Mouse (Mus musculus) myocyte (in vitro differentiated cells): Measurements from ENCODE around the gene Ccl7.

Experiments used
- E2F4 ChIP-seq: IDR thresholded peaks from one replicate; pipeline ENCODE4 v1.6.1; 2011; ENCODE audit warnings: mild to moderate bottlenecking, control low read depth, moderate library complexity; ENCODE audit not compliant: insufficient read depth
- MAX ChIP-seq: IDR thresholded peaks from one replicate; pipeline ENCODE4 v1.6.1; 2011; ENCODE audit warnings: low read depth, mild to moderate bottlenecking, control low read depth
- POLR2A ChIP-seq: IDR thresholded peaks from one replicate; pipeline ENCODE4 v1.6.1; 2011; ENCODE audit warnings: low read depth, mild to moderate bottlenecking, control low read depth, moderate library complexity; ENCODE audit not compliant: insufficient read length
- REST ChIP-seq: IDR thresholded peaks from one replicate; pipeline ENCODE4 v1.6.1; 2011; ENCODE audit warnings: mild to moderate bottlenecking, control low read depth, moderate library complexity; ENCODE audit not compliant: insufficient read depth, insufficient read length
- TCF12 ChIP-seq: IDR thresholded peaks from one replicate; pipeline ENCODE4 v1.6.1; 2011; ENCODE audit warnings: mild to moderate bottlenecking, control low read depth; ENCODE audit not compliant: poor library complexity, insufficient read depth, severe bottlenecking
- TCF3 ChIP-seq: IDR thresholded peaks from one replicate; pipeline ENCODE4 v1.6.1; 2011; ENCODE audit warnings: low read depth, control low read depth; ENCODE audit not compliant: insufficient read length

DNA sequence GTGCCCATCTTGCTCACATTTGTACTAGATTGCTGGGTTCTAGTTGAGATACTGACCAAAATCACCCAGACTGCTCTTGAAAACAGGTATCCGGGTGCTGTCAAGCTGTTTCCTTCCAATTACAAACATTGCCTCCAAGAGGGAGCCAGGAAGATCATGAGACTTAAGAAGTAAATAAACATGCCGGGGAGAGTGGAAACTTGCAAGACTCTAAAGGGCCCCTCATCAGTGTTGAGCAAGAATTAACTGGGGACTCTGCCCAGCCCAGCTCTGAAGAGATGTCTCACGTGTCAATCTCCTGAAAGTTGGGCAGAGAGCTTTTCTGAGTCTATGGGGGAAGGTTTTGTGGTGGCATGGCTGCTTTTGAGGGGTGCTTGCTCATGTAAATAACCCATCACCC lies 31.5 kb downstream of the Ccl7 start:
- TF ChIP-seq TCF3 = no peak
- no peak for TF ChIP-seq POLR2A
- TF ChIP-seq REST = no peak
- TF ChIP-seq MAX = no peak
- TF ChIP-seq E2F4 = no peak
- TF ChIP-seq TCF12 = no peak
